Mouse (Mus musculus) ES-Bruce4 (cell line): ENCODE results near the gene Fgf11. TPM values are rescaled to one million over a fixed set of nuclear protein-coding genes. Genes with fewer than 3 reads are reported as not detected.

Experiments used
- H3K27ac ChIP-seq: 2 replicates; pipeline ENCODE4 v1.5.1; 2012; ENCODE audit warnings: low read length, inconsistent platforms; ENCODE audit not compliant: insufficient read depth
- H3K27me3 ChIP-seq: 2 replicates; pipeline ENCODE4 v1.6.1; 2012; ENCODE audit warnings: mild to moderate bottlenecking, low read length, inconsistent platforms; ENCODE audit not compliant: control insufficient read depth, poor library complexity, insufficient read depth, severe bottlenecking
- H3K36me3 ChIP-seq: 2 replicates; pipeline ENCODE4 v1.6.1; 2012; ENCODE audit warnings: inconsistent platforms, mild to moderate bottlenecking, low read length, moderate library complexity; ENCODE audit not compliant: control insufficient read depth, poor library complexity, insufficient read depth, severe bottlenecking
- H3K4me1 ChIP-seq: one replicate; pipeline ENCODE4 v1.8.1; 2011; ENCODE audit warnings: low read length; ENCODE audit not compliant: control insufficient read depth, insufficient read depth
- H3K4me3 ChIP-seq: 2 replicates; pipeline ENCODE4 v1.5.1; 2011; ENCODE audit warnings: low read depth, mild to moderate bottlenecking, low read length
- H3K9ac ChIP-seq: 2 replicates; pipeline ENCODE4 v1.6.1; 2012; ENCODE audit warnings: low read depth, mild to moderate bottlenecking, inconsistent platforms; ENCODE audit not compliant: poor library complexity, severe bottlenecking
- H3K9me3 ChIP-seq: replicated peaks from 2 replicates; pipeline ENCODE4 v1.6.1; 2012; ENCODE audit warnings: mild to moderate bottlenecking, low read length, inconsistent platforms; ENCODE audit not compliant: control insufficient read depth, poor library complexity, insufficient read depth, severe bottlenecking
- CTCF ChIP-seq: IDR thresholded peaks from one replicate; pipeline ENCODE4 v1.8.1; 2011; ENCODE audit warnings: low read depth, low read length
- EP300 ChIP-seq: IDR thresholded peaks from 2 replicates; pipeline ENCODE4 v1.6.1; 2011; ENCODE audit warnings: low read depth, low read length; ENCODE audit not compliant: insufficient read depth
- POLR2A ChIP-seq: IDR thresholded peaks from one replicate; pipeline ENCODE4 v1.8.1; 2011; ENCODE audit warnings: low read length; ENCODE audit not compliant: insufficient read depth
- polyA plus RNA-seq: library from polyadenylated mRNA; stranded (reverse); fragments of >200 nt; gene quantifications from 2 replicates; pipeline ENCODE4 v1.2.4, GENCODE M21; 2011; ENCODE audit warnings: low read depth; ENCODE audit not compliant: missing spikeins, insufficient read depth, insufficient read length

Fgf11 gene
- polyA plus RNA-seq, 1 experiment, result 2.5 TPM

DNA sequence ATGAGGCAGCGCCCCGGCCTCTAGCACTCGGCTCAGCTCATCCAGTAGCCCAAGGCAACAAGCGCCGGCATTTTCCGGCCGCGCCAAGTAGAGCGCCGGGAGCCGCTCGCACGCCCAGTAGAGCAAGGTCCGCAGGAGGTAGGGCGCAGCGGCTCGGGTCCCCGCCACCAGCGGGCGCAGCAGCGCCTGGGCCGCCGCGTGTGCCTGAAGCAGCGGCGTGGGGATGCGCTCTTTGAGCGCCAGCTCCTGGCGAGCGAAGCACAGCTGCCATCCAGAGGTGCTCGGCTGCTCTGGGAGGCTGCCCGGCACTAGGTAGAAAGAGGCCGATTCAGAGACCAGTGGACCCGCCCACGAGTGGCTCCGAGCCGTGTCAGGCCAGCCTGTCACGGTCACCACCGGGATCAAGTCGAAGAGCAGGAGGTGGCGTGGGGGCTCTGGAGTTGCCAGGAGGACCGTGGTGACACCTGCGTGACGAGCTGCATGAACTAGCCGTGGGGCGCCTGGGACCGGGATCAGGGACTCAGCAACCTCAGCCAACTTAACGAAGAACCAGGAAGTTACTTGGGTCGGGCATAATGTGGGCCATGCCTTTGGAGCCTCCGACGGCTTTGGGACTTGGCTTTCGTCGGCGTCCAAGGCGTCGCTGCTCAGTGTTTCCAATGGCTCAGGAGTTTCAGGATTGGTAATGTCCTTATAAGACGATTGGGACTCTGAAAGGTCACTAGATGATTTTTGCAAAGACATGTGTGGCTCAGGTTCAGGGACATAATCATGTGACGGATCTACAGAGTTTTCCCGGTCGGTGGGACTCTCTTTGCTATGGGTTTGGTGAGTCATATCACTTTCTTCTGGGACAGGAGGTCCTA lies 2.4 kb upstream of the Fgf11 start:
- Histone ChIP-seq H3K4me1 (no peaks in the 10 kb centered on the region), H3K27ac (no peak overlapping the region), H3K4me3 (peak overlapping the region; percentile 76), H3K27me3 (peaks cover 12% of the 10 kb centered on the region), H3K36me3 (no peaks in the 10 kb centered on the region), H3K9me3 (no peaks in the 10 kb centered on the region), H3K9ac (peak overlapping the region; percentile 90)
- TF ChIP-seq CTCF (peak; percentile 41), POLR2A (no peak), EP300 (no peak)

- H3K9ac ChIP-seq, result peak overlapping the region; percentile 90
- no peaks in the 10 kb centered on the region for H3K4me1 ChIP-seq
- peaks cover 12% of the 10 kb centered on the region for H3K27me3 ChIP-seq
- TF ChIP-seq EP300, result no peak
- no peak for TF ChIP-seq POLR2A
- TF ChIP-seq CTCF, result no peak
- H3K9me3 ChIP-seq, result no peaks in the 10 kb centered on the region
- H3K36me3 ChIP-seq, result no peaks in the 10 kb centered on the region
- H3K4me3 ChIP-seq, result peak overlapping the region; percentile 76
- H3K27ac ChIP-seq, result no peak overlapping the region
Measured at GRCm38 (mm10) chr11:69803328-69803727, 1.7 kb upstream of the Fgf11 start.

GRCm38 (mm10) chr11:69802648-69803105 lies 1.0 kb upstream of the Fgf11 start:
- Histone ChIP-seq H3K36me3 (no peaks in the 10 kb centered on the region), H3K27ac (no peak overlapping the region), H3K9me3 (no peaks in the 10 kb centered on the region), H3K27me3 (peaks cover 12% of the 10 kb centered on the region), H3K9ac (peak overlapping the region; percentile 75), H3K4me1 (no peaks in the 10 kb centered on the region), H3K4me3 (peak overlapping the region; percentile 91)
- TF ChIP-seq EP300 (no peak), CTCF (no peak), POLR2A (no peak)

DNA sequence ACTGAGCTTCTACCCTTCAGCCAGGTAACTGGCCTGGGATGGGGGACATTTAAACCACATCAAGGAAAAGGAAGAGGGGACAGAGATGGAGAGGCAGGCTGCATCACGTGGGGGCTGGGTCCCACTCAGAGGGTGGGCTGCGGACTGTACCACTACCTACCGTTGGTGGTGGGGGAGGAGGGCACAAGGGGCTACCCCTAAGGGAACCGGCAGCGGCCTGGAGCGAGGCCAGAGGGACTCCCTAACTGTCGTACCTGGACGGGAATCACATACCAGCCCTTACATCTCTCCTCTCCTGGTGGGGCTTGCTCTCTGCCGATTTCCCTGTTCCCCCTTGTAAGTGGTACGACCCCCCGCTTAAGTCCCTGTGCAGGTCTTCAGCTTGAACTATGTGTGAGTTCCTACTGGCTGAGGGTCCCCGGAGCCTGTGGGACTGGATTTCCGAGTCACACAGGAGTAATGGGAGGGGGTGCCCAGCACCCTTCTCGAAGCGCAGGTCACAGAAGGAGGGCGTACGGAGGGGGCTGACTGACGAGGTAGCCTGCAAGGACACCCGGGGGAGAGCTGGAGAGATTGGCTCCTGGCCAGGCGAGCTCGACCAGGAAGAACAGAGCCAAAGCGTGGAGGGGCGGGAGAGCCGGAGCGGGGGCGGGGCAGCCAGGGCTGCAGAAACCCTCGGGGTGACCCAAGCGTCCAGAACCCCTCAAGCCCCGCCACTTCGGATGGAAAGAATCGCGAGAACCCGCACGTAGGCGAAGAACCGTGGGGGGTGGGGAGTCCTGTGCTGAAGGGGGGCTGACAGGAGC lies 1.1 kb downstream of the Fgf11 start:
- peaks cover 12% of the 10 kb centered on the region for H3K27me3 ChIP-seq
- TF ChIP-seq POLR2A, result no peak
- TF ChIP-seq CTCF, result no peak
- no peak for TF ChIP-seq EP300

GRCm38 (mm10) chr11:69800138-69800391 lies 1.6 kb downstream of the Fgf11 start:
- Histone ChIP-seq H3K4me3 (peak overlapping the region; percentile 76), H3K36me3 (no peaks in the 10 kb centered on the region), H3K9ac (peak overlapping the region; percentile 28), H3K27ac (no peak overlapping the region), H3K4me1 (no peaks in the 10 kb centered on the region), H3K27me3 (peaks cover 12% of the 10 kb centered on the region), H3K9me3 (no peaks in the 10 kb centered on the region)
- TF ChIP-seq CTCF, result no peak
- no peak for TF ChIP-seq EP300
- TF ChIP-seq POLR2A, result no peak

More for the DNA sequence above, 1.1 kb downstream of the Fgf11 start:
- H3K9me3 ChIP-seq, result no peaks in the 10 kb centered on the region
- H3K4me3 ChIP-seq, result peak overlapping the region; percentile 76
- H3K9ac ChIP-seq, result peak overlapping the region; percentile 28
- no peaks in the 10 kb centered on the region for H3K4me1 ChIP-seq
- no peak overlapping the region for H3K27ac ChIP-seq
- no peaks in the 10 kb centered on the region for H3K36me3 ChIP-seq
